Mouse (Mus musculus): Measurements from ENCODE around the gene Sft2d2. TPM values are rescaled to one million over a fixed set of nuclear protein-coding genes. Genes with fewer than 3 reads are reported as not detected.

Gene Sft2d2
- polyA plus RNA-seq, 1 experiment from 2014 or later: 29.4 TPM

DNA sequence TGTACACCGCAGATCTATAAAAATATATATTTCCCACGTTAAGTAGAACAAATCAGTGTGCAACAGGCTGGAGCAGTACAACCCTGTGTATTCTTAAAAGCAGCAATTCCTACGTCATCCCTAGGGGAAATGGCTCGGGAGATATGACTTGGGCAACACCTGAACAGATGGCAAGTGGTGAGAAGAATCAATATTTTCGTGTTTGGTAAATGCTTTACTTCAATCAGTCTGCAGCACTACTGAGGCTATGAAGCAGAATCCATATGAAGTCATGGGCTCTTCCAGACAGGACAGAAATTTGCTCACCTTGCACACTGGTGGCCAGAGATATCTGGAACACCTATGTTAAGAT is 400 bp upstream of the Sft2d2 start:
- whole genome bisulfite sequencing: 5% methylated on average over 5 of the region's 5 CpGs
- Histone ChIP-seq H3K27me3 (ENCODE audit: control insufficient read depth, insufficient read depth, low read length) (no peaks in the 10 kb centered on the region), H3K27ac (ENCODE audit: low read length) (peak overlapping the region; percentile 35; the same call in 1 of the 2 replicates), H3K36me3 (ENCODE audit: control insufficient read depth, insufficient read depth, low read length) (no peaks in the 10 kb centered on the region), H3K9ac (replicated peaks; ENCODE audit: low read depth, low read length) (no peak overlapping the region), H3K4me1 (ENCODE audit: control insufficient read depth, insufficient read depth, low read length) (peaks cover 11% of the 10 kb centered on the region), H3K4me3 (ENCODE audit: low read depth, low read length) (peak overlapping the region; percentile 62), H3K4me2 (replicated peaks; ENCODE audit: low read depth, low read length) (peak overlapping the region; percentile 61), H3K9me3 (ENCODE audit: control insufficient read depth, low read depth, low read length) (no peaks in the 10 kb centered on the region)
- 0 out of 2 replicates have a peak, but pooled peaks have one; percentile 24 for ATAC-seq (ENCODE audit: insufficient number of reproducible peaks, insufficient read depth, low FRiP score, low read depth)

DNA sequence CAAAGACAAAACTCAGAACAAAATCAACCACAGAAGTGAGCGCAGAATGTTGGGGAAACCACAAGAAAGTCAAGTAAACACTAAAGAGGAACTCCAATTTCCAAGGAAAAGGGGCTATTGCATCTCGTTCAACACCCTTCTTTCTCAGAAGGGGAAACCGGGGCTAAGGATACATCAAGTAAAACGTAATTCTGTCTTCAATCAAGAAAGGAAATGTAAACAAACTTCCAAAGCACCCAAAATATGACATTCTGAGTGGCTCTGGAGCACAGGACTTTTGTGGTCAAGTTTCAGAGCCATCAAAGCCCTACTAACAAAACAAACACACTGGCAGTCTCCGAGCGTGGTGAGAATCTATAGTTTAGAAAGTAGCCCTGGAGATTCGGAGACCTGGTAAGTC is 812 bp downstream of the Sft2d2 start:
- Histone ChIP-seq H3K4me3 (ENCODE audit: low read depth, low read length) (peak overlapping the region; percentile 62), H3K9me3 (ENCODE audit: control insufficient read depth, low read depth, low read length) (no peaks in the 10 kb centered on the region), H3K9ac (replicated peaks; ENCODE audit: low read depth, low read length) (peak overlapping the region; percentile 45), H3K36me3 (ENCODE audit: control insufficient read depth, insufficient read depth, low read length) (no peaks in the 10 kb centered on the region), H3K27me3 (ENCODE audit: control insufficient read depth, insufficient read depth, low read length) (no peaks in the 10 kb centered on the region), H3K27ac (ENCODE audit: low read length) (peak overlapping the region; percentile 79), H3K4me2 (replicated peaks; ENCODE audit: low read depth, low read length) (peak overlapping the region; percentile 61), H3K4me1 (ENCODE audit: control insufficient read depth, insufficient read depth, low read length) (peaks cover 14% of the 10 kb centered on the region)
- ATAC-seq (ENCODE audit: insufficient number of reproducible peaks, insufficient read depth, low FRiP score, low read depth): no peak
- WGBS: 10% methylated on average over 7 of the region's 7 CpGs

DNA sequence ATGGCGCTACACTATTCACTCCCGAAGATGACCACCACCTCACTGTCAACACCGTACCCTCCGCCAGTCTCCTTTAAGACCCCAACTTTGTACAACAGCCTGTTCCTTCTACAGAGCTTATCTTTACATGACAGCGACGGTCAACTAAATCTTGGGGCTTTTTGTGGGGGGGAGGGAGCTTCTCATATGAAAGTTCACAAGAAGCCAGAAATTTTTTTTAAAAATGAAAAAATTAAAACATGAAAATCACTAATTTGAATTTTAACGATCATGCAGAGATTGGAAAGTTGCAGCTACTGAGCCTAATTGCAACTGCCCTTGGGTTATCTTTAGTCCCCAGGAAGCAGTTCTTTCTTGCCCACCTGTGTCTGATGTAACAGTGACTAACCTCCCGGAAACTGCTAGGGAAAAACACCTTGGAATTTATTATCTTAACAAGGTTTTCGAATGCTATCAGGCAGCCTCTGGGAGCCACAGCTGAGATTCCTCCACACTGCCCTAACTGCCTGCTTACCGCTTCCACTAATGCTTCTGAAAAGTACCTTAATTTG is 1.4 kb downstream of the Sft2d2 start:
- no peaks in the 10 kb centered on the region for H3K36me3 ChIP-seq (ENCODE audit: control insufficient read depth, insufficient read depth, low read length)
- peak overlapping the region; percentile 61 for H3K4me2 ChIP-seq (replicated peaks; ENCODE audit: low read depth, low read length)
- peak overlapping the region; percentile 62; the same call in 1 of the 2 replicates for H3K4me3 ChIP-seq (ENCODE audit: low read depth, low read length)
- H3K9me3 ChIP-seq (ENCODE audit: control insufficient read depth, low read depth, low read length): no peaks in the 10 kb centered on the region
- H3K4me1 ChIP-seq (ENCODE audit: control insufficient read depth, insufficient read depth, low read length): peaks cover 14% of the 10 kb centered on the region
- H3K27me3 ChIP-seq (ENCODE audit: control insufficient read depth, insufficient read depth, low read length): no peaks in the 10 kb centered on the region
- no peak overlapping the region for H3K27ac ChIP-seq (ENCODE audit: low read length)
- ATAC-seq (ENCODE audit: insufficient number of reproducible peaks, insufficient read depth, low FRiP score, low read depth): no peak
- H3K9ac ChIP-seq (replicated peaks; ENCODE audit: low read depth, low read length): no peak overlapping the region
- WGBS: 45% methylated on average over 10 of the region's 10 CpGs

- Histone ChIP-seq H3K9ac (replicated peaks; ENCODE audit: low read depth, low read length) (no peak overlapping the region), H3K9me3 (ENCODE audit: control insufficient read depth, low read depth, low read length) (no peaks in the 10 kb centered on the region), H3K27ac (ENCODE audit: low read length) (no peak overlapping the region), H3K36me3 (ENCODE audit: control insufficient read depth, insufficient read depth, low read length) (no peaks in the 10 kb centered on the region), H3K4me3 (ENCODE audit: low read depth, low read length) (no peak overlapping the region), H3K4me2 (replicated peaks; ENCODE audit: low read depth, low read length) (no peak overlapping the region), H3K27me3 (ENCODE audit: control insufficient read depth, insufficient read depth, low read length) (no peaks in the 10 kb centered on the region), H3K4me1 (ENCODE audit: control insufficient read depth, insufficient read depth, low read length) (peaks cover 14% of the 10 kb centered on the region)
- WGBS: 72% methylated on average over 4 of the region's 4 CpGs
- no peak for ATAC-seq (ENCODE audit: insufficient number of reproducible peaks, insufficient read depth, low FRiP score, low read depth)
Measured at GRCm38 (mm10) chr1:165192102-165192501, 2.1 kb downstream of the Sft2d2 start.

- Histone ChIP-seq H3K9ac (replicated peaks; ENCODE audit: low read depth, low read length) (no peak overlapping the region), H3K27me3 (ENCODE audit: control insufficient read depth, insufficient read depth, low read length) (no peaks in the 10 kb centered on the region), H3K9me3 (ENCODE audit: control insufficient read depth, low read depth, low read length) (no peaks in the 10 kb centered on the region), H3K27ac (ENCODE audit: low read length) (no peak overlapping the region), H3K4me2 (replicated peaks; ENCODE audit: low read depth, low read length) (0 out of 2 replicates have a peak overlapping the region, but pooled peaks have one; percentile 1), H3K4me1 (ENCODE audit: control insufficient read depth, insufficient read depth, low read length) (peaks cover 14% of the 10 kb centered on the region), H3K36me3 (ENCODE audit: control insufficient read depth, insufficient read depth, low read length) (no peaks in the 10 kb centered on the region), H3K4me3 (ENCODE audit: low read depth, low read length) (no peak overlapping the region)
- 79% methylated on average over 13 of the region's 13 CpGs for WGBS
- ATAC-seq (ENCODE audit: insufficient number of reproducible peaks, insufficient read depth, low FRiP score, low read depth): no peak
Measured at GRCm38 (mm10) chr1:165191611-165192010, 2.6 kb downstream of the Sft2d2 start.

GRCm38 (mm10) chr1:165190571-165191273 is 3.5 kb downstream of the Sft2d2 start:
- Histone ChIP-seq H3K9ac (replicated peaks; ENCODE audit: low read depth, low read length) (no peak overlapping the region), H3K4me2 (replicated peaks; ENCODE audit: low read depth, low read length) (no peak overlapping the region), H3K4me3 (ENCODE audit: low read depth, low read length) (no peak overlapping the region), H3K36me3 (ENCODE audit: control insufficient read depth, insufficient read depth, low read length) (no peaks in the 10 kb centered on the region), H3K27ac (ENCODE audit: low read length) (no peak overlapping the region), H3K27me3 (ENCODE audit: control insufficient read depth, insufficient read depth, low read length) (no peaks in the 10 kb centered on the region), H3K4me1 (ENCODE audit: control insufficient read depth, insufficient read depth, low read length) (peaks cover 14% of the 10 kb centered on the region), H3K9me3 (ENCODE audit: control insufficient read depth, low read depth, low read length) (no peaks in the 10 kb centered on the region)
- 91% methylated on average over 10 of the region's 10 CpGs for WGBS
- no peak for ATAC-seq (ENCODE audit: insufficient number of reproducible peaks, insufficient read depth, low FRiP score, low read depth)

GRCm38 (mm10) chr1:165190068-165190467 is 4.2 kb downstream of the Sft2d2 start:
- Histone ChIP-seq H3K27me3 (ENCODE audit: control insufficient read depth, insufficient read depth, low read length) (no peaks in the 10 kb centered on the region), H3K9ac (replicated peaks; ENCODE audit: low read depth, low read length) (no peak overlapping the region), H3K9me3 (ENCODE audit: control insufficient read depth, low read depth, low read length) (no peaks in the 10 kb centered on the region), H3K4me3 (ENCODE audit: low read depth, low read length) (no peak overlapping the region), H3K4me1 (ENCODE audit: control insufficient read depth, insufficient read depth, low read length) (peaks cover 14% of the 10 kb centered on the region), H3K36me3 (ENCODE audit: control insufficient read depth, insufficient read depth, low read length) (no peaks in the 10 kb centered on the region), H3K4me2 (replicated peaks; ENCODE audit: low read depth, low read length) (no peak overlapping the region), H3K27ac (ENCODE audit: low read length) (no peak overlapping the region)
- 79% methylated on average over 6 of the region's 6 CpGs for whole genome bisulfite sequencing
- ATAC-seq (ENCODE audit: insufficient number of reproducible peaks, insufficient read depth, low FRiP score, low read depth): no peak

DNA sequence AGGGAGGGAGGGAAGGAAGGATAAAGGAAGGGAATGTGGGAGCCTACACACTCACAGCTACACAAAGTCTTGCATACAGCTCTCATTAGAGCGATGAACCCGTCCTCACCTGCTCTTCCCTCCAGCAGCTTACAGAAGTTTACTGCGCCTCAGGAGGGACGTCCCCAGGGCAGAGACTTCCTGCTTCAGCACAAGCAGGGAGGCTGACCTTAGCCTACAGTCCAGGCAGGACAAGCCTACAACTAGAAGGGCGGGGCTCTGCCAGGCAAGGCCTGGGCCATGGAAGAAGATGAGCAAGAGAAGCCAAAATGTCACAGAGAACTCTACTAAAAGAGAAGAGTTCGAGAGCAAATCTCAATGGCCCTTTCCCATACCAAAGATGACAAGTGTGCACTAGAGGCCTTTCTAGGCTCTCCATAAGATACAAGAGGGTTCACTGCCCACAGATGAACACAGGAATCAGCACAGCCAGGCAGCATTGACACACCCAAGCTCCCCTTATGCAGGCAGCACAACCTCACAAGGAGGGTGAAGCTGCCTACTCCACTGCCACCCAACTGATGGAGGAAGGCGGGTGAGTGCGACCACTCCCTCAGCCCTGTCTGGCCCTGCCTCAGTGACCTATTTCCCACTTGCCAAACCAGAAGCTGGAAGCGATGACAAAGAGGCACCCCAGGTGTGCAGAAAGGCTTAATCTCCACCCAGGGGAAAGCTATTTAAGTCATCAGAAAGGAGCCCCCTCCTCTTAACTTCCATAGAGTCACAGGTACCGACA is 5.2 kb downstream of the Sft2d2 start:
- Histone ChIP-seq H3K4me1 (ENCODE audit: control insufficient read depth, insufficient read depth, low read length) (peaks cover 9% of the 10 kb centered on the region; the same call in 1 of the 2 replicates), H3K27me3 (ENCODE audit: control insufficient read depth, insufficient read depth, low read length) (no peaks in the 10 kb centered on the region), H3K9ac (replicated peaks; ENCODE audit: low read depth, low read length) (no peak overlapping the region), H3K36me3 (ENCODE audit: control insufficient read depth, insufficient read depth, low read length) (peaks cover 3% of the 10 kb centered on the region; the same call in 1 of the 2 replicates), H3K4me2 (replicated peaks; ENCODE audit: low read depth, low read length) (no peak overlapping the region), H3K9me3 (ENCODE audit: control insufficient read depth, low read depth, low read length) (no peaks in the 10 kb centered on the region), H3K27ac (ENCODE audit: low read length) (no peak overlapping the region), H3K4me3 (ENCODE audit: low read depth, low read length) (no peak overlapping the region)
- WGBS: 70% methylated on average over 10 of the region's 10 CpGs
- no peak for ATAC-seq (ENCODE audit: insufficient number of reproducible peaks, insufficient read depth, low FRiP score, low read depth)
